Mouse (Mus musculus) megakaryocyte, embryonic 14.5 days (primary cell): ENCODE measurements around the gene Fxn.

ENCODE experiments used
- FLI1 ChIP-seq: IDR thresholded peaks from 2 replicates; pipeline ENCODE4 v1.6.1; 2012; ENCODE audit warnings: low read length, inconsistent platforms, mixed read lengths
- GATA1 ChIP-seq: IDR thresholded peaks from 3 replicates; pipeline ENCODE4 v1.6.1; 2012; ENCODE audit warnings: mixed read lengths, low read length, inconsistent platforms, borderline replicate concordance

GRCm38 (mm10) chr19:24217851-24218250 lies 62.6 kb downstream of the Fxn start:
- no peak for TF ChIP-seq FLI1
- no peak for TF ChIP-seq GATA1
